Mouse (Mus musculus): ENCODE data around the gene Cldn3. TPM values are rescaled to one million over a fixed set of nuclear protein-coding genes. Genes with fewer than 3 reads are reported as not detected.
A peak's percentile ranks its signal among the peaks of the same experiment; 100 is the strongest.
"Not testable (repeated sequence)": the region's sequence is repeated elsewhere in the genome, so short reads cannot be mapped to it uniquely, and the experiment has no call there.

Gene Cldn3
- under 1 TPM in 1 of 2 experiments, not detected in 1; 0.37 TPM for total RNA-seq (2021)
- long read RNA-seq, experiment 1, partial matches to known transcripts: 0 of 1 reads
- long read RNA-seq, experiment 1, other reads (novel, unspliced or antisense): 0 of 1 reads
- long read RNA-seq, experiment 2, partial matches to known transcripts: 0 of 2 reads
- long read RNA-seq, experiment 2, other reads (novel, unspliced or antisense): 0 of 2 reads

- Histone ChIP-seq H3K27ac (no peak within 1 kb of the TSS), H3K4me3 (peak within 1 kb of the TSS; percentile 30)
- TF ChIP-seq CTCF (conservative IDR thresholded peaks at IDR 0.05): no peak
- no peak for DNase-seq (ENCODE audit: low spot score in 2 of 2)
Measured at GRCm38 (mm10) chr5:134985633-134986297, at the start of gene Cldn3. TSS of gene Cldn3 (plus strand) at chr5:134986214.

GRCm38 (mm10) chr5:134936626-134937185 lies 49.3 kb upstream of the Cldn3 start:
- TF ChIP-seq CTCF (conservative IDR thresholded peaks at IDR 0.05): no peak
- no peak for DNase-seq (ENCODE audit: low spot score in 2 of 2)
- Histone ChIP-seq H3K4me3 (no peak overlapping the region), H3K27ac (no peak overlapping the region)

GRCm38 (mm10) chr5:134939069-134939468 lies 46.9 kb upstream of the Cldn3 start:
- Histone ChIP-seq H3K4me3 (no peak overlapping the region), H3K27ac (no peak overlapping the region)
- no peak for TF ChIP-seq CTCF (conservative IDR thresholded peaks at IDR 0.05)
- no peak for DNase-seq (ENCODE audit: low spot score in 2 of 2)

- H3K27ac ChIP-seq; H3K4me3 ChIP-seq; DNase-seq (ENCODE audit: low spot score in 2 of 2): not testable (repeated sequence)
Measured at GRCm38 (mm10) chr5:134939554-134939953, 46.5 kb upstream of the Cldn3 start.

GRCm38 (mm10) chr5:134941472-134942209 lies 44.4 kb upstream of the Cldn3 start:
- TF ChIP-seq CTCF (conservative IDR thresholded peaks at IDR 0.05): no peak
- DNase-seq (ENCODE audit: low spot score in 2 of 2): no peak
- no peak overlapping the region for H3K4me3 ChIP-seq
- no peak overlapping the region for H3K27ac ChIP-seq

- TF ChIP-seq CTCF (conservative IDR thresholded peaks at IDR 0.05): no peak
- Histone ChIP-seq H3K4me3 (no peak overlapping the region), H3K27ac (no peak overlapping the region)
- DNase-seq (ENCODE audit: low spot score in 2 of 2): no peak
Measured at GRCm38 (mm10) chr5:134942740-134943139, 43.3 kb upstream of the Cldn3 start.

- no peak overlapping the region for H3K4me3 ChIP-seq
- no peak overlapping the region for H3K27ac ChIP-seq
- DNase-seq (ENCODE audit: low spot score in 2 of 2): no peak
- no peak for TF ChIP-seq CTCF (conservative IDR thresholded peaks at IDR 0.05)
Measured at GRCm38 (mm10) chr5:134944179-134944578, 41.8 kb upstream of the Cldn3 start.

GRCm38 (mm10) chr5:134945266-134945959 lies 40.6 kb upstream of the Cldn3 start:
- no peak for DNase-seq (ENCODE audit: low spot score in 2 of 2)
- no peak for TF ChIP-seq CTCF (conservative IDR thresholded peaks at IDR 0.05)
- H3K4me3 ChIP-seq: no peak overlapping the region
- no peak overlapping the region for H3K27ac ChIP-seq

GRCm38 (mm10) chr5:134946063-134946856 lies 39.8 kb upstream of the Cldn3 start:
- H3K27ac ChIP-seq: no peak overlapping the region
- no peak overlapping the region for H3K4me3 ChIP-seq
- TF ChIP-seq CTCF (conservative IDR thresholded peaks at IDR 0.05): no peak
- no peak for DNase-seq (ENCODE audit: low spot score in 2 of 2)

- Histone ChIP-seq H3K27ac (no peak within 1 kb of the TSS), H3K4me3 (no peak within 1 kb of the TSS)
- no peak for DNase-seq (ENCODE audit: low spot score in 2 of 2)
- no peak for TF ChIP-seq CTCF (conservative IDR thresholded peaks at IDR 0.05)
Measured at GRCm38 (mm10) chr5:134946857-134947255, 39.2 kb upstream of the Cldn3 start, which contains the start of gene Cldn4. TSS of gene Cldn4 (minus strand) at chr5:134946934.

GRCm38 (mm10) chr5:134947420-134948084 lies 38.5 kb upstream of the Cldn3 start:
- no peak for TF ChIP-seq CTCF (conservative IDR thresholded peaks at IDR 0.05)
- no peak for DNase-seq (ENCODE audit: low spot score in 2 of 2)
- Histone ChIP-seq H3K27ac (no peak overlapping the region), H3K4me3 (no peak overlapping the region)

- no peak for TF ChIP-seq CTCF (conservative IDR thresholded peaks at IDR 0.05)
- H3K27ac ChIP-seq: no peak overlapping the region
- no peak for DNase-seq (ENCODE audit: low spot score in 2 of 2)
- no peak overlapping the region for H3K4me3 ChIP-seq
Measured at GRCm38 (mm10) chr5:134948085-134948439, 38.0 kb upstream of the Cldn3 start.
